Mouse (Mus musculus) lung, adult 18-20 months (tissue): ENCODE measurements at regions not wholly inside any gene's neighbourhood (a gene's known extent, or its start where the extent isn't known, plus 50 kb on each side); places are given as distances from the start of the nearest gene placed in this dataset.

Experiments used
- DNase-seq, 2 experiments: peaks; one replicate each; pipeline ENCODE4 v3.0.0; 2022; ENCODE audit warnings: mixed read lengths in 2 of 2

DNA sequence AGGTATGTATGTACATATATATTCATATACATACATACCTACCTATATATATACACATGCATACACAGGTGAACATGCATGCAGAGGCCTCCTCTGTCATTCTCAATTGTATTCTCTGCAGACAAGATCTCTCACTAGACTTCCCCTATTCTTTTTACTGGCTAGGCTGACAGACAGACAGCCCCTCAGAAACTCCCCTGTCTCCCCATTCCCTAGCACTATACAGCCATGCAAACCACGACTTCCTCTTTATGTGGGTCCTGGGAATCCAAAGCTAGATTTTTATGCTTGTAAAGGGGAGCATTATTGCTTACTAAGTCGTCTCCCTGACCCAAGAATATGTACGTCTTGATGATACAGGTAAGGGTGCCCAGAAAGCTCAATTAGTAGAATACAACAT lies 86.9 kb downstream of the Fam124b start:
- no peak for DNase-seq

DNA sequence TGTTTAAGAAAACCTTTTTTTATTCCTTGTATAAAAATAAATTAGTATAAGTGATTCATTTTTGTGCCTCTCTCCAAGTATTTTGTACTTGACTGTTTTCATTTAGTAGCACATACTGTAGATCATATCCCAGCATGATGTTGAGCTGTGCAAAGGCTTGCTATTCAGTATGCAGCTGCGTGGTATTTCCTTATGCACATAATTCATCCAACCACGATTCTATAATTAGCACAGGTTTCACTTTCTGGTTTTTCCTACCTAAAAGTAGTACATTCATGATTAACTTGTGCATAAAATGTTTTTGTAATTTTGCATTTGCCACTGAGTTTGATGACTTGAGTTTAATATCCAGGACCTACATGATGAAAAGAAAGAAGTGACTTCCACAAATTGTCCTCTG lies 94.3 kb downstream of the Fam124b start:
- DNase-seq, result no peak

DNA sequence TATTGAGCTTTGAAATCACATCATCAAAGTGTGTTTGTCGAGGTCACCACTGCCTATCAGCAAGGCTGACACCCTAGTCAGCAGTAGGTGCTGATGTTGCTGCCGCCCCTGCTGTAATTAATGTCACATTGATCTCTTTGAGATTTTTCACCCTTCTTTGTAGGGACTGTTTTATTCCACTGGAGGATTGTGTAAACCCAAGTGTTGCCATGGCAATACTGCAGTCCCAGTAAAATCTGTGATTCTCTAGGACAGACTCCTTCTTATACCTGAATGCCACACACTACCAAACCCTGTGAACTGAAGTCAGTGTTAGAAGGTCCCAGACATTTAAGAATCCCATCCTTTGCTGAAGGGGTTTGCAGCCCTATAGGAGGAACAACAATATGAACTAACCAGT lies 102.4 kb downstream of the Fam124b start:
- no peak for DNase-seq

DNA sequence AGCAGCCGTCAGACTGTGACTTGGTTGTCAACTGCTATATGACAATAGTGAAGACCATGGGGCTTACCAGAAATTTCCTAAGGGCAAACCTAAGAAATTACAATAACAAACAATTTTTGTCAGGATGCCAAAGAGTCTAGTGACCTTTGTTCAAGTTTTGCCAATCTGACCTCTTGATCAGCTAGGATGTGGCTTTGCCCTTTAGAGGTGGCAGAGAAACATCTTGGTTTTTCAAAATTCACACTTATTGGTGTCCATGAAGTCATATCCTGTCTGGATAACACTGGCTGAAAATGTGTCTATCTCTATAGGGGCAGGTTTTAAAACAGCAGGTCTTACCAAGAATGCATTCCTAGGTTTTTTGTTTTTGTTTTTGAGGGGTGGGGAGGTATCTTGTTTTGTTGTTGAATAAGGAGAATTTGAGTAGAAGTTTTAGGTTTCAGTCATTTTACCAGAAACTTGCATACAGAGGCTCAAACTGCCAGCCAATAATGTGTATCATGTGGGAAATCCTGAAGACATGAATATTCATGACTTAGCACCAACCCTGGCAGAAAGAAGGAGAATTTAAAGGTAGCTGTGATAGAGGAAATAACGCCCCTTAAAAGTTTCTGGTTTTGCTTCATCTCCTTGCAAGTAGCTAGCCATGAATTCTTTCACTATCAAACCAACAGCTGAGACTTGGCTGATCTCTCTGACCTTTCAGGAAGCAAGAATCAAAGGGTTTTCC lies 110.4 kb downstream of the Fam124b start:
- no peak for DNase-seq

DNA sequence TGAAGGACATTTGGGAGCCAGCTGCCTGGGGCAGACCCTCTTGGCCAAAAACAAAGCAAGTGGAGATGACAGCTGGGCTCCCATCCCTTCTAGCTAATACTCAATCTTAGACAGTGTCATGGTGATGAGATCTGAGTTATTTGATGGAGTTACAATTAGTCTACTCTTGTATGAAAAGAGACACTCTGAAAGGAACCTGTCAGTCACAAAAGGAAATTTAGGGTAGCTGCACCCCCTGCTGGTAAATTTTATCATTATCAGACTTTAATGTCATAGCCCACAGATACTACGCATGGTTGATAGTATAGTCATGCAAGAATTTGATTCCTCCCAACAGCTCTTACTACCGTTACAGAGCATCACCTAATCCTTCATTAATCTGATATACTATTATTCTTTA lies 112.0 kb downstream of the Fam124b start:
- DNase-seq, result peak in 1 of 2 experiments; percentile 14

DNA sequence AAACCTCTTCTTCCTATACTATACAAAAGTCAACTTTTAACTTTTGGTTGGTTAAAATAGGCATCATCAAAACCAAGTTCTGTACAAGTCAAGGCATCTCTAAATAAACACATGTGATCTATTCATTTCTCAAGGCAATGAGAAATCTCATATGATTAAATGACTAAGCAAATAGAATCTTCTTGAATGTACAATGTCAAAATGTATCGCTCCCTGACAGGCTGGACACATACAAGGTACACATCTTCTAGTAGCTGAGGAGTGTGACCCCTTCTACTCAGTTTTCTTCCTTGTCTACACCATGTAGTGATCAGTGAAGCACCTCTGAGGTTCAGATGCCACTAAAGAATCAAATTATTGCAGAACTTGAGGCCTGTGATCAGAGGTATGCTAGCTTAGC lies 120.0 kb downstream of the Fam124b start:
- no peak for DNase-seq

DNA sequence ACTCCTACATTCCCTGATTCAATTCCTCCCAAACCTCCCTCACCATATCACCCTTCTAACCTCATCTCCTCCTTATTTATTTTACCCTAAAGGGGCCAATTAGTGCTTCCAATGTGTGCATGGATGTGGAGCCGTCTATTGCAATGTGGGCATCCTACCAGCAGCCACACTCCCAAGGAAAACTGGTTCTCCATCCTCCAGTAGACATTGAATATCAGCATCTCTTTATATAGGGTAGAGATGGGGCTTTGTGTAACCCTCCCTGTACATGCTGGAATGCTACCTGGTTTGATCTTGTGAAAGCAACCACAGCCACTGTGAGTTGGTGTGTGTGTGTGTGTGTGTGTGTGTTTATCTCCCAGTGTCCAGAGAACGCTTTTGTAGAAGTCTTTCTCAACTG lies 126.5 kb downstream of the Fam124b start:
- no peak for DNase-seq

DNA sequence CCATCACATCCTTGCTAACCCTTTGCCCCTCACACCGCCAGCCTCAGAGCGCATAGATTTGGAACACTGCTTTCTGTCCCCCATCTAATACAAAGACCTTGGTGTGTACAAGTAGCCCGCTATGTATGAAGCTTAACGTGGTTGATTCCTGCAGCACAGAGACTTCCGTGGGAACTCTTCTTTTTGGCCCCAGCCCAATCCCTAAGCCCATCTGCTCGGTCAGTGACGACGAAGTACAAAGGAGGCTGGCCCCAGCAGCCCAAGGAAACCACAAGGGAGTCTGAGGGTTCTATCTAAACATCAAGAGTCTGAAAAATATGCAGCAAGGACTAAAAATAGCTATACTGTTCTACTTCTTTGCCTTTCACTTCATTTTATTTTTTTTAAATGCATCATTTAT lies 126.9 kb downstream of the Fam124b start:
- peak in 1 of 2 experiments; percentile 1 for DNase-seq

DNA sequence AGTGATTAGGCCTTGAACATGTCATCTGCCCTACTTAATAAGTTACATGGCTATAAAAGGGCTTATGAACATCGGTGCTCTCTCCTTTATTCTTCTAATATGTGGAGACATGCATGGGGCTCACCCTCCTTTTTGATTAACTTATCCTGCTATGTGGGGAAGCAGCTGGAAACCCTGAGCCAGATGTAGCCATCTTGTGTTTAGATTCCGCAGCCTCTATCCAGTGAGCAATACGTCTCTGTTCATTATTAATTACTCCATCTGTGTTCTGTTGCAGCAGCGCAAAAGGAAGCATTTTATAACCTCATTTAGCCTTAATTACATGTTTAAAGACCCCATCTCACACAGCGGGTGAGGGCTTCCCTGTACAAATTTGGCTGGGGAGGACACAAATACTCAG lies 129.6 kb downstream of the Fam124b start:
- no peak for DNase-seq

DNA sequence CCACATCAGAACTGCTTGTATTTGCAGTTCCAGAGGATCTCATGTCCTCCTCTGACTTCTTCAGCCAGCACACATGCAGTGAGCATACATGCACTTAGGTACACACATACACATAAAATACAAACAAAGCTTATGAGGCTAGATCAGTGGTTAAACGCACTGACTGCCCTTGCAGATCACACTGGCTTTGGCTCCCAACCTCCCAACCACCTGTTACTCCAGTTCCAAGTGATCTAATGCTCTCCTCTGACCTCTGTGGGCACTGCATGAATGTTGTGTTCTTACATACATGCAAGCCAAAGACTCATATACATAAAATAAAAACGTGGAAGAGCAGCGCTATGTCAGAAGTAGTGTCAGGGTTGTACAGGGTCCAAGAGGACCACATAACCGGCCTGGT lies 141.9 kb downstream of the Fam124b start:
- no peak for DNase-seq

DNA sequence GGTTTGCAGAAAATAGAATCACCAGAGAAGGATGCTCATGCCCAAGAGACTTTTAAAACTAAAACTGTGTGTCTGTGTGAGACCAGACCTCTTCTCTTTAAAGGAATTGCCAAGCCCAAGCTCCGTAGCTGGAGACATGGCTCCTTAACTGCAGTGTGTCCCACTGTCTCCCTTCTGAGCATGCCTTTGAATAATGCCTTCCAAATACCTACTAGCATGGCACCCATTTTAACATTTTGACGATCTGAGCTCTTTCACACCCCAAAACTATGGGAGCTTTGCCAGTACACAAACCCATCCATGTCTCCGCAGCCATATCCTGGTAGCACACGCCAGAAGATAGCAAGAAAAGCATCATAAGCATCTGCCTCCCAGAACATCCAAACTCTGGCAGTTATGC lies 143.9 kb downstream of the Fam124b start:
- DNase-seq, result no peak

DNA sequence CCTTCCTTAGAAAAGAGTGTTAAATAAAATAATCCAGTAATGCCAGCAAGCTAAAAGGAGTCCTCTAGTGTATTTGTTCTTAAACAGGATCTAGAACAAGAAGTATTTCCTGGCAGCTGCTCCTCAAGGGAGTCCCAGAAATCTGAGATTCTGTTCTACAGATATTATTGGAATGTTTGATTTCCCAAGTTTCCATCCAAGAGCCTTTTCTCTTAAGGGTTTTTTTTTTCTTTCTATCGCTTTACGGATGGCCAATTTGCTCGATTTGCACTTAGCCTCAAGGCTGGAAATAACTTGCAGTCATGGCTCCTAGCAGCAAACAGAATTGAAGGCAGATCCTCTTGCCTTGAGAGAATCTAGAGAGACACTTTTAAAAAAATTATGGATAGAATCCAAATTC lies 144.3 kb downstream of the Fam124b start:
- peak in 1 of 2 experiments; percentile 1 for DNase-seq

DNA sequence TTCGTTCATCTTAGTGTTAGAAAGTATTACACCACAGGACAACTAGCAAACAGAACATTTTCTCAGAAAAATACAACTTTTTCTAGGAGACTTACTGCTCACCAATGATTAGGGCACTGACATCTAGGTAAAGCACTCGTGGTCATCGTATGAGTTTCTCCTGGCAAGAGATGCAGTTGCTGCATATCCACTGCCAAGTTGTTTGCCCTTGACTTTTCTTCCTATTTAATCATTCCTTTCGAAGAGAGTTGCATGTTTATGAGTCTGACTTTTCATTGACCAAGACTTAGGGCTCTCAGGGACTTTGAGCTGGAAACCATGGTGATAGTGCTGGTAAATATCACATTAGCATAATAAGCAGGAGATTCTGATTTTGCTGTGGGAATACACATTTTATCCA lies 149.1 kb downstream of the Fam124b start:
- no peak for DNase-seq

DNA sequence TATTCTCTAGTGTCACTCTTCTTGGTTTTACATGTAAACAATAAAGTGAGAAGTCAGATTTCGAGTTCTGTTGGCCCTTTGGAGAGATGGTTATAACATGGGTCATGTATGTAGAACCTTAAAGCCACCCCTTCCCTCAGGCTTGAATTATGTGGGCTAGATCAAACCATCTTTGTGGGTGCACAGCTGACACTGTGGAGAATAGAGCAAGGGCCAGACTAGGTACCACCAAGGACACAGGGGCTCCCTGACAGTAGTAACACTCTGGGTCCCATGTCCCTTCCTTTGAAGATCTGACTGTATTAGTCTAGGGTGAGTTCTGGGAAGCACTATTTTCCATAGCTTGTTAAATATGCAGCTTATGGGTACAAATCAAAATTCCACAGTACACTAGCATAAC lies 156.2 kb downstream of the Fam124b start:
- DNase-seq, result no peak

DNA sequence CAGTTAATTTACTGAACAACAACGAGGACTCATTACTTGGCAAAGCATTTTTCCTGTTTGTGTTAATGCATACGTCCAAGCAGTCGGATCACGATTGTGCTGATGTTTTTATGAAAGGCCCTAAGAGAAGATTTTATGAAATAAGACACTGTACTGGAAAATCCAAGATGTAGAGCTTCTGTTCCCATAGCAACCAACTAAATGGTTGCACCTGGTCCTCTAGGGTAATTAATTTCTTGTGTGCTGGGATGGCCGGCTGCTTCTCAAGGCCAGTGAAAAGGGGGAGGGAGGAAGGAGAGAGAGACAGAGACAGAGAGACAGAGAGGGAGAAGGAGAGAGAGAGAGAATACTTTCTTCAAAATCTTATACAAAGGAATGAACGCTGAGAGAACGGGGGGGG lies 156.6 kb downstream of the Fam124b start:
- DNase-seq, result no peak

DNA sequence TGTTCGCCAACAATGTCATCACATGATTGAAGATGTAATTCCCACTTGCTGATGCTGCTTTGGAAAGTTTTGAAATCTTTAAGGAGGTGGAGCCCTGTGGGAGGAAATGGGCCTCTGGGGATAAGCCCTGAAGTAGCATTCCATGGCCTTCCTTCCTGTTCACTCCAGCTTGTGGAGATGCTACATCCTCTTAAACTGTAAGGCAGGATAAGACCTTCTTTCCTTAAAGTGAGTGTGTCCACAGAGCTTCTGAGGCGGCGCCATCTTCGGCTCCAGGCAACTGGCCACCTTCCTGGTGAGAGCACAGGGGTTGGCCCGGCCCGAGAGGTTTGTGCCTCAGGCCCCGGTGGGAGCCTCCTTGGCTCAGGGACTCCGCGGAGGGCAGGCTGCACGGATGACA lies 173.1 kb downstream of the Fam124b start:
- DNase-seq, result no peak

DNA sequence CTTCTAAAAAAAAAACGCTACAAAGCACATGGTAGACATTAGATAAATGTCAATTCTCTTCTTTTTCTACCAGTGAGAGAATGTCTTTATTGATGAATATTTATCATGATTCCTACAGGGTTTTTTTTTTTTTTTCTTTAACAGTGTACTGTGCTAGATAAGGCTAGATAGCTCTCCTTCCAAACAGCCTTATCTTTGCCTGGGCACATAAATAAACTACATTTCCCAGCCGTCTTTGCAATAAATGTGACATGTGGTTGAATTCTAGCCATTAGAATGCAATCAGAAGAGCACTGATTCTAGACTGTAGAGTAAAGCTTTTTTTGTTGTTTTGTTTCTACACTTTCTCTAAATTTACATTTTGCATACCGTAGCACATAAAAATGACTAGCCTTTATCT lies 177.9 kb downstream of the Fam124b start:
- no peak for DNase-seq

DNA sequence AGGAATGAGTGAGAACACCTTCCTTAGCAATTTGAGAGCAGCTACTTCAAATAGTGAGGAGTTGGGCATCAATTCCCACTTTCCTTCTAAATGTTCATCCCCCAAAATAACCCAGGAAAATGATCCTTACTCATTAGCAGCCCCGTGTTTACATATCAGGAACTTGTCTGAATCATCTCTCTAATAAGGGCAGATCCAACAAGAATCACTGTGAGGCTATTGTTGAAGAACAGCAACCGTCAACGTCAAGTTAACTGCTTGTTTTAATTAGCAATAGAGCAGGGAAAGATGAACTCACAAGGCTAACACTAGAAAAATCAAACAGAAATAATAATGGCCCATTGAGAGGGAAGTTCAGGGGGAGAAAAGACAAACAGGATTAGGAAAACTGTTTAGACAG lies 178.4 kb downstream of the Fam124b start:
- no peak for DNase-seq

DNA sequence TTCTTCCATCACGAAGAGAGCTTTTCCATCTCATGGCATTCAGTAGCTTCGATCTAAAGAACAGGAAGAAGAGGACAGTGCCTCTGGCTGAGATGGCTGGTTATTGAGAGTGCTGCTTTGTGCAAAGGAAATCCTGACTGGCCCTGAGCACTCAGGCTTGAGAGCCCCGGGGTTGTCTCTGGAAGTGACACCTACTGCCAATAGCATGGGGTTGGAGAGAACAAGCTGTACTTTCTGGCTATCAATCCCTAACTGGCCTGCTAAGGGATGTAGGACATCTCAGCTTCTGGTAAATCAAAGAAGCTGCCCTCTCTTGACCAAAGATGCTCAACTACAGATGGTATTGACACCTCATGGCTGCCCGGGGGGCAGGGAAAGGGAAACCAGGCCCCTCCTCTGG lies 178.2 kb upstream of the Serpine2 start:
- DNase-seq, result no peak

DNA sequence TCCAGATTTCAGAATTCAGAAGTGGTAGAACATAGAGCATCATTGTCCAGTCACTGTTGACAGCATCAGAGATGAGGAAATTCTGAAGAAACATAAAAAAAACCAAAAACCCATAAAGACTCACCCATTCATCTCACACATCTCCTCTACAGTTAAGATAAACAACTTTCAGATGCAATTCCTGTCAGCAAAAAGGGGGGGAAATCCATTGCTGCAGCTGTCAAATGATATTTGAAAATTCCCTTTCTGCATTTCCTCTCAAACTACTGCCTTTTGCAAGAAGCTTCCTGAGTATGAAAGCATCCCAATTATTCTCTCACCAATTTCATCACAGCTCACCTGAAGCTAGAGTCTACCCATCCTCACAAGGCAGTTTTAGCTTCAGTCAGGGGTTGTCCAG lies 177.1 kb upstream of the Serpine2 start:
- no peak for DNase-seq

DNA sequence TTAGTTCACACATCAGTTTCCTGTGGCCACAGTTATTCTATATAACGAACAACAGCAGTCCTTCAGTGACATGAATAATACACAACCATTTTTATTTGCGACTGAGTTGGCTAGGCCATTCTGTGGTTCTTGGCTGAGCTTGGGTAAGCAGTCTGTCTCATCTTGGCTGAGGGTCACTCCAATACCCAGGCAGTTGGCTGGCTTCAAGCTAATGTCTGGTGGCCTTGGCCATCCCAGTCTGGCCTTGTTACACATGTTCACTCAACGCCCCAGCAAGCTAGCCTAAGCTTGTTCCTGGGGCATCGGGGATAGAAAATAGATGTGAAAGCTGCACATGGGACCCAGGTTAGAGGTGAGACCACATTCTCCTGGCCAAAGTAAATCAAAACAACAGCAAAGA lies 175.5 kb upstream of the Serpine2 start:
- DNase-seq, result no peak

DNA sequence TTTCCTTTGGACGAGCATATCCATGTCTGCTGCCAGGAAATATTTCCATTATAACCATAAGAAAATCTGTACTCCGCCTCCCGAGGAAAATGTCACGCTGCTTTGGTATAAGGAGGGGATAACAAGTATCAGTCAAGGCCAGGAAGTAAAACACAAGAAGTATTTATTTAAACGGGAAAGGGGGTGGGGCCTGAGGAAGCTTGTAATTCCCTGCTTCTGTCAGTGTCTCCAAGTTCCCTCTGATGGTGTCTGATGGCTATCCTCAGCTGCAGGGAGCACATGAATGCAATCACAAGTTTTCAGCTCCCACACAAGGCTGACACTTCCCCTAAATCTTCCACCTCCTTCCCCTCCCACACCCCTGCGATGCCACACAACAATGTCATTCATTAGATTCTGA lies 172.5 kb upstream of the Serpine2 start:
- DNase-seq, result peak in 1 of 2 experiments; percentile 7

DNA sequence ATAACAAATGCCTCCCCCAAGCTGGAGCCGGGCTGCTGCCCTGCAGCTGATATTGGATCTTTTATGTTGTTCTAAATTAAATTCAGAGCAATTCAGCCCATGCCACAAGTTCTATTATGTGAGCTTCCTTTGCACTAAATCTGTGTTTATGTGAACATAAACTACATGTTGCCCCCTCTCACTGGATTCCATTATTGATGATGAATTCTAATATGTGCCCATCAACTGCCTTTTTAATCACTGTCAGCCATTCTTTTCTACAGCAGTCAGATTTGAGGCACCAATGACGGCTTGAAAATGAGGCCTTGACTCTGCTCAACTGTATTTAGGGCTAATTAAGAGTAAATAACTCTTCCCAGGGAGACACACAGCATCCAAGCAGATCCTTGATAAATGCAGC lies 172.1 kb upstream of the Serpine2 start:
- no peak for DNase-seq

DNA sequence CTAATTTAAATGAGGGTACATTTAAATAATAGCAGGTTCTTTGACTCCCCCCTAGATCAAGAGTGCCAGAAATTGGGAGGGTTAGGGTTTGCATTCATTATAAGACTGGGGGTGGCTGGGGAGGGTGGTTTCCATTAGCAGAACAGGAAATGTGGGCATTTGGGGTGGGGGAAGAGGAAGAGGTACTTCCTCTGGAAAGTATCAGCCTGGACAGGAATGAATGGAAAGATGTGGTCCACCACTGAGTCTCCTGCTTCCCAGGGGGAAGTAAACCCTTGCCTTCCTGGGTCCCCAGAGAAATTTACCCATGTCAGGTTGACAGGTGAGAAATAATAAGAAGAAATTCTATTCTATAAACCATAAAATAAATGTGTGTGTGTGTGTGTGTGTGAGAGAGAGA lies 171.5 kb upstream of the Serpine2 start:
- DNase-seq, result no peak

DNA sequence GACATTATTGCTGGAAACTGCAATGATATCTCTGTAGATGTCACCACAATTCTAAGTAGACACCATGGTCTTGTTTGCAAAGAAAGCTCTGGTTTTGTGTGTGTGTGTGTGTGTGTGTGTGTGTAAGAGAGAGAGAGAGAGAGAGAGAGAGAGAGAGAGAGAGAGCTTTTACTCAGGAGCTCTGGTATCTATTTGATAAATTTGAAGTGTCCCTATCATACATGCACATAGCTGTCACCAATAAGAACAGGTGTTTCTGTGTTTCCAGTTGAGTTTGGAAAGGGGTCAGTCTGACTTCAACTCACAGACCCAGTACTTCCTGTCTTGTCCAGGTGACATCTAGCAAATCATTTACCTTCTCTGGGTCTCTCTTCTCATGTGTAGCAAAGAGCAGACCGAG lies 169.7 kb upstream of the Serpine2 start:
- DNase-seq, result no peak

DNA sequence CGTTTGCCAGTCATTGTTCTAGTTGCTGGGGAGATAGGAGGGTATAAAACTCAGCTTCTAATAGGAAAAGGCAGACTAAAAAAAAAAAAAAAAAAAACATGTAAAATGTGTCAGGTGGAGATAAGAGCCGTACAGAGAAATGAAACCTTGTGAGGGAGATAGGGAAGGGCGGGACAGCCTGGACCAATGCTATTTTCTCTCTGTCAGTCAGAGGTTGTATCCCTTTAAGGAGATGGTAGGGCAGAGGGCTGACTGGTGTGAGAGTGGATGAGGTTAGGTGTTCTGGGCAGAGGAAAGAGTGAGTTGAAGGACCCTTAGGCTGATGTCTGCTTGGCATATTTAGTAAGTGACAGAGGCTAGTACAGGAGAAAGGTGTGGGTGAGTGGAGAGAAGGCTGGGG lies 169.2 kb upstream of the Serpine2 start:
- no peak for DNase-seq
